Mouse (Mus musculus): ENCODE measurements around the gene Cd72.

- TF ChIP-seq CTCF (IDR thresholded peaks at IDR 0.05; ENCODE audit: extremely low read depth, insufficient read depth, low read length) (no peak), POLR2A (IDR thresholded peaks at IDR 0.05; ENCODE audit: extremely low read depth, insufficient read depth, low read length) (peak; percentile 96)
Observed at GRCm38 (mm10) chr4:43493186-43493845, 38.9 kb upstream of the Cd72 start.
